Mouse (Mus musculus) spleen, adult 2 months (tissue): ENCODE results near the gene Sfxn2.
"Not testable (repeated sequence)": the region's sequence is repeated elsewhere in the genome, so short reads cannot be mapped to it uniquely, and the experiment has no call there.

Experiments used
- CTCF ChIP-seq: fragments of 200-500 bp; IDR thresholded peaks from 2 replicates; pipeline ENCODE4 v1.5.1; 2011; ENCODE audit warnings: mild to moderate bottlenecking, inconsistent platforms; ENCODE audit not compliant: insufficient read depth, insufficient read length, insufficient replicate concordance; ENCODE audit errors: extremely low read depth
- POLR2A ChIP-seq: fragments of 200-500 bp; IDR thresholded peaks from 2 replicates; pipeline ENCODE4 v1.6.1; 2011; ENCODE audit warnings: low read depth, low read length, inconsistent platforms

- not testable (repeated sequence) for TF ChIP-seq CTCF, POLR2A
These were observed 1.8 kb upstream of the Sfxn2 start for GRCm38 (mm10) chr19:46571211-46571877.
